Mouse (Mus musculus) skeletal muscle tissue, adult 2 months (tissue): ENCODE measurements around the gene Rexo4.

ENCODE experiments used
- DNase-seq: peaks from one replicate; pipeline ENCODE4 v3.0.0-alpha.2; 2012; ENCODE audit warnings: low read depth, low spot score

Gene Rexo4

GRCm38 (mm10) chr2:26963923-26964723 lies at the start of gene Rexo4:
Gene Rexo4 (minus strand): TSS chr2:26964386.
- peak; percentile 94 for DNase-seq

- DNase-seq, result peak; percentile 79
Observed at GRCm38 (mm10) chr2:27009714-27010244, 45.6 kb upstream of the Rexo4 start, which contains the start of gene Cacfd1. Gene Cacfd1 (plus strand): TSS chr2:27009926.

GRCm38 (mm10) chr2:27007701-27008100 lies 43.5 kb upstream of the Rexo4 start:
- DNase-seq, result no peak

- no peak for DNase-seq
Observed at GRCm38 (mm10) chr2:27006255-27006654, 42.1 kb upstream of the Rexo4 start.

- no peak for DNase-seq
Observed at GRCm38 (mm10) chr2:26997993-26998392, 33.8 kb upstream of the Rexo4 start.

GRCm38 (mm10) chr2:26997498-26997897 lies 33.3 kb upstream of the Rexo4 start:
- DNase-seq, result no peak

- DNase-seq, result no peak
Observed at GRCm38 (mm10) chr2:26993936-26994335, 29.8 kb upstream of the Rexo4 start.

- no peak for DNase-seq
Observed at GRCm38 (mm10) chr2:26984640-26985039, 20.5 kb upstream of the Rexo4 start.

- no peak for DNase-seq
Observed at GRCm38 (mm10) chr2:26984179-26984578, 20.0 kb upstream of the Rexo4 start.

- no peak for DNase-seq
Observed at GRCm38 (mm10) chr2:26980361-26980760, 16.2 kb upstream of the Rexo4 start.

GRCm38 (mm10) chr2:26973960-26974359 lies 9.8 kb upstream of the Rexo4 start:
- no peak for DNase-seq

- DNase-seq, result no peak
Observed at GRCm38 (mm10) chr2:26973116-26973515, 8.9 kb upstream of the Rexo4 start, which contains the start of gene Adamts13. Gene Adamts13 (plus strand): TSS chr2:26973416.

- DNase-seq, result no peak
Observed at GRCm38 (mm10) chr2:26967262-26967661, 3.1 kb upstream of the Rexo4 start.

- DNase-seq, result no peak
Observed at GRCm38 (mm10) chr2:26964724-26965370, 661 bp upstream of the Rexo4 start.

GRCm38 (mm10) chr2:26960756-26961155 lies 3.4 kb downstream of the Rexo4 start:
- DNase-seq, result no peak

GRCm38 (mm10) chr2:26957488-26957859 lies 6.7 kb downstream of the Rexo4 start:
- DNase-seq, result no peak

- no peak for DNase-seq
Observed at GRCm38 (mm10) chr2:26956811-26957487, 7.2 kb downstream of the Rexo4 start.

- no peak for DNase-seq
Observed at GRCm38 (mm10) chr2:26954735-26955395, 9.3 kb downstream of the Rexo4 start.

GRCm38 (mm10) chr2:26952866-26953265 lies 11.3 kb downstream of the Rexo4 start:
- no peak for DNase-seq

- no peak for DNase-seq
Observed at GRCm38 (mm10) chr2:26952193-26952592, 12.0 kb downstream of the Rexo4 start.

- DNase-seq, result no peak
Observed at GRCm38 (mm10) chr2:26951346-26951905, 12.8 kb downstream of the Rexo4 start.
